Mouse (Mus musculus) spleen, adult 2 months (tissue): Measurements from ENCODE around the gene Trnt1. TPM values are rescaled to one million over a fixed set of nuclear protein-coding genes. Genes with fewer than 3 reads are reported as not detected.

Source experiments
- DNase-seq, 2 experiments: peaks; one replicate each; pipeline versions ENCODE4 v3.0.0 to v3.0.0-alpha.2; 2012 to 2021; ENCODE audit warnings: low spot score in 2 of 2, low read depth in 1 of 2
- H3K27ac ChIP-seq: fragments of 200-500 bp; 2 replicates; pipeline ENCODE4 v1.5.1; 2012; ENCODE audit warnings: low read length, inconsistent platforms; ENCODE audit not compliant: insufficient read depth
- H3K27me3 ChIP-seq: fragments of 200-500 bp; 2 replicates; pipeline ENCODE4 v1.6.1; 2012; ENCODE audit warnings: mild to moderate bottlenecking, moderate library complexity, low read length, inconsistent platforms; ENCODE audit not compliant: control insufficient read depth, insufficient read depth
- H3K36me3 ChIP-seq: fragments of 200-500 bp; 2 replicates; pipeline ENCODE4 v1.6.1; 2012; ENCODE audit warnings: mild to moderate bottlenecking, low read length, inconsistent platforms; ENCODE audit not compliant: control insufficient read depth, insufficient read depth
- H3K4me1 ChIP-seq: fragments of 200-500 bp; 2 replicates; pipeline ENCODE4 v1.6.1; 2011; ENCODE audit warnings: inconsistent platforms; ENCODE audit not compliant: control insufficient read depth, insufficient read depth, insufficient read length
- H3K4me3 ChIP-seq: fragments of 200-500 bp; 2 replicates; pipeline ENCODE4 v1.5.1; 2011; ENCODE audit warnings: mild to moderate bottlenecking, inconsistent platforms; ENCODE audit not compliant: insufficient read depth, insufficient read length; ENCODE audit errors: extremely low read depth
- CTCF ChIP-seq: fragments of 200-500 bp; IDR thresholded peaks from 2 replicates; pipeline ENCODE4 v1.5.1; 2011; ENCODE audit warnings: mild to moderate bottlenecking, inconsistent platforms; ENCODE audit not compliant: insufficient read depth, insufficient read length, insufficient replicate concordance; ENCODE audit errors: extremely low read depth
- POLR2A ChIP-seq: fragments of 200-500 bp; IDR thresholded peaks from 2 replicates; pipeline ENCODE4 v1.6.1; 2011; ENCODE audit warnings: low read depth, low read length, inconsistent platforms
- WGBS: fragments of 180-500 bp; shearing (Covaris S2); methylation state at CpG from one replicate; pipeline ENCODE4 v1.1.7; 2018; 5-methylcytosine and 5-hydroxymethylcytosine counted together
- polyA plus RNA-seq: library from polyadenylated mRNA; depleted of rRNA; stranded (reverse); fragments of >200 nt; gene quantifications from 2 replicates; pipeline ENCODE4 v1.2.3, GENCODE M21; 2012

Trnt1 gene
- polyA plus RNA-seq, 1 experiment = 10.5 TPM

- WGBS = 2% methylated on average over 57 of the region's 57 CpGs
- peak; percentile 71 to 91 for DNase-seq
- no peaks in the 10 kb centered on the region for H3K27me3 ChIP-seq
- H3K4me3 ChIP-seq = peak within 1 kb of the TSS; percentile 93
- H3K27ac ChIP-seq = peak within 1 kb of the TSS; percentile 68
- peaks cover 4% of the 10 kb centered on the region; the same call in 1 of the 2 replicates for H3K36me3 ChIP-seq
- peak; percentile 79 for TF ChIP-seq POLR2A
- peak; percentile 97 for TF ChIP-seq CTCF
- peaks cover 6% of the 10 kb centered on the region; the same call in 1 of the 2 replicates for H3K4me1 ChIP-seq
Observed at GRCm38 (mm10) chr6:106799333-106800226, 30.7 kb downstream of the Trnt1 start, which contains the start of gene Crbn. Gene Crbn (minus strand): TSS chr6:106800077.

DNA sequence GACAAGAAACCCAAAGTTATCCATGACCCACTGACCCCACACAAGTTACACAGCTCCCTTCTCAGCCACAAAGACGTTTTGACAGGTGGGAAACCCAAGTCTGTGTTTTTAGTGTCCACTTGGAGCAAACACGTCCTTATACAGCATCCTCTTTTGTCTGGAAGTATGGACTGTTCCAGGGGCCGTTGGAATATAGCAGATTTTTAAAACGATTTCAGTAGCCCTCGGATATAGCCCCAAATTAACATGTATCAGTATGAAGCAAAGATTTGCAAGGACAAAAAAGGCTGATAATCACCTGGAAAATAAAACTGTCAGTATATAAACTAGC lies 31.3 kb downstream of the Trnt1 start:
- Histone ChIP-seq H3K4me1 (peaks cover 6% of the 10 kb centered on the region; the same call in 1 of the 2 replicates), H3K4me3 (no peak overlapping the region), H3K27me3 (no peaks in the 10 kb centered on the region), H3K36me3 (0 out of 2 replicates have a peak, but pooled peaks cover 2% of the 10 kb centered on the region), H3K27ac (no peak overlapping the region)
- WGBS = 58% methylated on average over 5 of the region's 5 CpGs
- TF ChIP-seq CTCF (no peak), POLR2A (no peak)
- DNase-seq = no peak

DNA sequence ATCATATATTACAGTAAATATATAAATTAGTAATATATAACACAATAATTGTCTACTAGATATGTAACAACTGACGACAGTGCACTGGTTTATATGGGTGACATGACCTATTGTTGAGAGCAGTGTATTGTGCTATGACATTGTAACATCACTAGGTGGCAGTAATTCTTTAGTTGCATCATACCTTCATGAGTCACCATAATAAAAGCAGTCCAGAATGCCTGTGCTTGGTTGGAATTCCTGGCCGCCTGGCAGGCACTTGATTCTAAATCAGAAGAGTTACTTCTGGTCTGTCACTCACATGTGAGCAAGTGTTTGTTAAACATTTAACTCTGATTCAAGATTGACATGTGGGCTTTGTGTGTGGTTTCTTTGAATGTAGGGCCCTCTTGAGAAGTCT lies 36.0 kb downstream of the Trnt1 start:
- no peak for DNase-seq
- TF ChIP-seq CTCF (no peak), POLR2A (no peak)
- no peak overlapping the region for H3K4me3 ChIP-seq
- no peak overlapping the region for H3K27ac ChIP-seq
- H3K27me3 ChIP-seq = no peaks in the 10 kb centered on the region
- H3K36me3 ChIP-seq = no peaks in the 10 kb centered on the region
- WGBS = 36% methylated on average over 2 of the region's 2 CpGs
- H3K4me1 ChIP-seq = no peaks in the 10 kb centered on the region; the same call in 1 of the 2 replicates

GRCm38 (mm10) chr6:106809161-106809560 lies 40.2 kb downstream of the Trnt1 start:
- WGBS = 65% methylated on average over 2 of the region's 2 CpGs
- no peak for DNase-seq
- H3K27me3 ChIP-seq = no peaks in the 10 kb centered on the region
- no peak overlapping the region for H3K4me3 ChIP-seq
- no peak for TF ChIP-seq CTCF
- no peak for TF ChIP-seq POLR2A
- H3K4me1 ChIP-seq = no peaks in the 10 kb centered on the region
- H3K27ac ChIP-seq = no peak overlapping the region
- no peaks in the 10 kb centered on the region for H3K36me3 ChIP-seq

- no peak overlapping the region for H3K4me3 ChIP-seq
- H3K27me3 ChIP-seq = no peaks in the 10 kb centered on the region; the same call in 1 of the 2 replicates
- no peaks in the 10 kb centered on the region for H3K36me3 ChIP-seq
- whole genome bisulfite sequencing = 76% methylated on average over 3 of the region's 3 CpGs
- no peak overlapping the region for H3K27ac ChIP-seq
- H3K4me1 ChIP-seq = no peaks in the 10 kb centered on the region
- TF ChIP-seq CTCF (no peak), POLR2A (no peak)
- no peak for DNase-seq
Observed at GRCm38 (mm10) chr6:106810686-106811085, 41.8 kb downstream of the Trnt1 start.

DNA sequence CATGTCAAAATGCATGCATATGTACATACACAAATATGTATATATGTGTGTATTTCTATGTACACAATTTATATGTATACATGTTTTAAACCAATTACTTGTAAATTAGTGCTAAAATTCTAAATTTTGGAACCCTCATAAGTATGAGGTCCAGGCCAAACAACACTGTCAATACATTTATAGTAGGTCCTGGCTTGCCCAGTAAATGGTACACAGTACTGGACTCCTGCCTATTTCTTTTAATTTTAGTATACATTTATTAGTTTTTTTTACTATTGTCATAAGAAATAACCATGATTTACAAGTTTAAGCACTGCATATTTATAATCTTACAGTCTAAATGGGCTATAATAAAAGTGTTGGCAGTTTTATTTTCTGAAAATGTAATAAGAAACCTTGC lies 50.3 kb downstream of the Trnt1 start:
- TF ChIP-seq POLR2A (no peak), CTCF (no peak)
- H3K4me3 ChIP-seq = no peak overlapping the region
- H3K27ac ChIP-seq = no peak overlapping the region
- no peaks in the 10 kb centered on the region; the same call in 1 of the 2 replicates for H3K27me3 ChIP-seq
- no peaks in the 10 kb centered on the region for H3K4me1 ChIP-seq
- no peak for DNase-seq
- no peaks in the 10 kb centered on the region for H3K36me3 ChIP-seq

GRCm38 (mm10) chr6:106819906-106820305 lies 51.0 kb downstream of the Trnt1 start:
- no peaks in the 10 kb centered on the region for H3K36me3 ChIP-seq
- no peaks in the 10 kb centered on the region for H3K27me3 ChIP-seq
- no peak overlapping the region for H3K4me3 ChIP-seq
- 76% methylated on average over 3 of the region's 3 CpGs for WGBS
- H3K27ac ChIP-seq = no peak overlapping the region
- no peak for DNase-seq
- no peaks in the 10 kb centered on the region for H3K4me1 ChIP-seq
- TF ChIP-seq POLR2A (no peak), CTCF (no peak)
